Mouse (Mus musculus): ENCODE data around the gene Atrn.

DNA sequence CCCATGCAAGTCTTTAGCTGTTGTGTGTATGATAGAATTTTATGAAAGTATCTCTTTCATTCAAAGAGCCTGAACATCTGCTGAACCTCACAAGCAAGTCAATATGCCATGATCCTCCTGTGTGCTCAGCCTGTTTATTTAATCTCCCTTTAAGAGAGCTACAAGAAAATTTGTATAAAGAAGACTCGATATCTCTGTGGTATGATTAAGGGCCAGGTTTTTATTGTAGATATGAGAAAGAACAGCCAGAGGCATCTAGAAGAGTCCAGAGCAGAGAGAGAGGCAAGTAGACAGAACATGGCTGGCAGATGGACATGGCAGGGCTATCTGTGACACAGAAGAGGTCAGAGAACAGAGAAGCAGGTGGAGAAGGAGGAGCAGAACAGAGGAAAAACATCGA, 139.7 kb downstream of the Atrn start:
- TF ChIP-seq GATA1 (IDR thresholded peaks at IDR 0.05; ENCODE audit: low read length) (no peak), TAL1 (IDR thresholded peaks at IDR 0.05; ENCODE audit: low read length) (no peak)
